Mouse (Mus musculus) testis, postnatal 10 days (tissue): ENCODE results near the gene Slc5a11.

Source experiments
- DNase-seq: peaks from one replicate; pipeline ENCODE4 v3.0.0; 2021; ENCODE audit warnings: low spot score

Slc5a11 gene

GRCm38 (mm10) chr7:123212316-123212715, 2.3 kb upstream of the Slc5a11 start:
- DNase-seq: no peak

- DNase-seq: no peak
These were observed 558 bp downstream of the Slc5a11 start for GRCm38 (mm10) chr7:123215138-123215537.

GRCm38 (mm10) chr7:123217448-123218354, 3.1 kb downstream of the Slc5a11 start:
- no peak for DNase-seq

- DNase-seq: no peak
These were observed 4.0 kb downstream of the Slc5a11 start for GRCm38 (mm10) chr7:123218620-123219019.

DNA sequence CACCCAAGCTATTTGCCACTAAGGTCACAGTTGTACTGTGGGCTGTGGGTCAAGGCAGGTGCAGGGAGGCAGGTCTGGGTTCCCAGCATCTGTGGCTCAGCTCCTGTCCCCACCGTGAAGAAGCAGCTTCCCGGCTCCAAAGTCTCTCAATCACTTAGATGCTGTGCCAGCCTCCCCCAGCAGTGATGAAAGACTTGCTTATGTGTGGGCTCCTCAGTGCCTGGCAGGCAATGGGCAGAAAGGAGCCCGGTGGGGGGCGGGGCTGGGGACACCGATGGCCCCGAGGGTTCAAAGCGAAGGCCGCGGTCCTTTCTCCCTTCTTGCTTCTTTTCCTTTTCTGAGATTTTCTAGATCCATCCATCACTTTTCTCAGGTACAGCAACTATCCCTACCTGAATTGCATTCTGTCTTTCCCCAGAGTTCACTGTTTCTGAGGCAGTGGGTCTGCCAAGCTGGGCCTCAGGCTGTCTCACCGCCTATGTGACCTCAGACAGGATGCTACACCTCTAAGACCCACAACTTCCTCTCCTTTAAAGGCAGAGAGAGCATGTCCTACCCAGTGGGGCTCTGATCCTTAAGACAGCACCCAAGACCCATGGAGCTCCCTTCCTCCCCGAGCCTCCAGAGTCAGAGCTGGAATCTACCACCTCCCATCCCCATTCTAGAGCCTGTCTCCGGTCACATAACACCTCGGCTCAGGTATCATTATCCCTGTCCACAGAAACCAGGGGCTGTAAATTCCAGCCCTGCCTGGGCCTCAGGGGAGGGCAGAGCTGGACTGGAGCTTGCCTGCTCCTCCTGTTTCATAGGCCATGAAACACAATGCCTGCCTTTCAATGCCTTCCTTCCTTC, 5.4 kb downstream of the Slc5a11 start:
- DNase-seq: no peak

DNA sequence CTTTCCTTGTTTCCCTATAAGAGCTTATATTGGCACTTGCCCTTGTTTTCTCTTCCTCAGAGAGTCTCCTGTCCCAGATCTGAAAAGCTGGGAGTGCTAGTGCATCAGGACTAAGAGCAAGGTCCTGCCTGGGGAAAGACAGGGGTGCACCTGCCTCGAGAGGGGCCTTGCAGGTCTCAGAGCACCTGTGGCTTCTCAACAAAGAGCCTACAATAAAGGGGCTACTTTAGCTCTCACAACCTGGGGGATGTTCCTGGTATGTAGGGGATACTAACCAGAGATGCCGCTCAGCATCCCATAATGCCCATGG, 6.0 kb downstream of the Slc5a11 start:
- DNase-seq: no peak

DNA sequence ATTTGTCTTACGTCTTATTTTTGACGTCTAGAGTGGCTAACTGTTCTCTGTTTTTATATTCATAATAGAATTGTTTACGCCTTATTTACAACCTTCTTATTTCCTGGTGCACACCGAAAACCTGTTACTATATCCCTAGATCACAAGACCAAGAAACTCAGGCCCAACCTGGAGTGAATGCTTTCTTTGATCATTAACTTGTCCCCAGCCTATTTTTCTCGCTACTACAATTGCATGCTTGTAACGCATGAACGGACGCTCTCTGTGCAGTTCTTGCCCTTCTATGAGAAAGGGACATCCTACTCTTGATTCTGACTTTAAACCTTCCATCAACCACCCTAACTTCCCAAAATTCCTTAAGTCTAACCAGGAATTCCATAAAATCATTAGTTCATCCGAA, 9.5 kb downstream of the Slc5a11 start:
- DNase-seq: no peak

GRCm38 (mm10) chr7:123225159-123225558, 10.6 kb downstream of the Slc5a11 start:
- no peak for DNase-seq

GRCm38 (mm10) chr7:123235449-123235848, 20.9 kb downstream of the Slc5a11 start:
- peak; percentile 79 for DNase-seq

DNA sequence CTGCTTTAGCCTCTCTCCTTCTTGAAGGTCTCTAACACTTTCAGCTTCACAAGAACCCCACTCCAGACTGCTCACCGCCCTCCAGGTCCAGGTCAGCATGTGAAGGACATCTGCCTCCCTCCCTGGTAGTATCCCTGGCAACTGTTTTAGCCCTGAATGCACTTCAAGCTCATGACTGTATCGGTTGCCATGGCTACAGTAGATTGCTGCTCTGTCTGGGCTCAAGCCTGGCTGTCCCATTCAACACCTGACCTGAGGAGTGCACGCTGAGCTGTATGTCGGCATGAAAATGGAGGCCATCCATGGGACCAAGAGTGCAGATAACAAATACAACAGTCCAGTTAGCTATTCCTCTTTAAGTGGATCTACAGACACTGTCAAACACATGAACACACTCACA, 24.0 kb downstream of the Slc5a11 start:
- no peak for DNase-seq

GRCm38 (mm10) chr7:123240064-123240463, 25.5 kb downstream of the Slc5a11 start:
- no peak for DNase-seq

DNA sequence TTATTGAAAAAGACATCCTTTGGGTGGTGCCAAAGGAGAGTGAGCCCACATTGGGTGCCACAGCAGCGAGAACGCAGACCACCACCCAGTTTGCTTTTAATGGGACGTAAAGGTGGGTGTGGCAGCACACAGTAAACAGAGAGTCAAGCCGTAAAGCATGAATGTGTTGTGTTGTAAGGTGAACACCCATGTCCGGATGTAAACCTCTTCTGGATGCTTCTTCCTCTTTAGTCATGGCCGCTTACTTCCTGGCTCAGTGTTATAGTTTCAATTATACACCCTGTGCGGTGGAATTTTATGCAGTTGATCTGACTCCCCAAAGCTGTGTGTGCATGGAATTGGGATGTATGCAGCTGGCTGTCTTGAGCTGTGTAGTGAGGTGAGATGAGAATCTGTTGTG, 27.7 kb downstream of the Slc5a11 start:
- no peak for DNase-seq

DNA sequence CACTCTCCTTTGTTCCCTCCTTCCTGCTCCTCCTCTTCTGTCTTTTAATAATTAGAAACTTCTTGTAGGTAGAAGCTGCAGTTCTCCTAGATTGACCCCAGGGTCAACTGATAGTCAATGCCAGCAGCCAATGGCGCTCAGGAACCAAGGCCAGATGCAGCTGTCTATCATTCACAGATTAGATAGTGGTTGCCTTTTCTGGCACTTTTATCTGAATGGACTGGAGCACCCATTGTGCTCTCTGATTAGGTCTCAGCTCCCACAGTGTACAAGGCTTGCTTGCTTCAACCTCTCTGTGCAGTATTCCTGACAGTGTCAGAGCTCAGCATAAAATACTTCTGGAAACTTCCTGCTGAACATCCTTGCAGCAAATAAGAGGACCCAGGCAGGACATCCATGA, 30.3 kb downstream of the Slc5a11 start:
- DNase-seq: no peak

GRCm38 (mm10) chr7:123246504-123247084, 32.0 kb downstream of the Slc5a11 start:
- DNase-seq: no peak

DNA sequence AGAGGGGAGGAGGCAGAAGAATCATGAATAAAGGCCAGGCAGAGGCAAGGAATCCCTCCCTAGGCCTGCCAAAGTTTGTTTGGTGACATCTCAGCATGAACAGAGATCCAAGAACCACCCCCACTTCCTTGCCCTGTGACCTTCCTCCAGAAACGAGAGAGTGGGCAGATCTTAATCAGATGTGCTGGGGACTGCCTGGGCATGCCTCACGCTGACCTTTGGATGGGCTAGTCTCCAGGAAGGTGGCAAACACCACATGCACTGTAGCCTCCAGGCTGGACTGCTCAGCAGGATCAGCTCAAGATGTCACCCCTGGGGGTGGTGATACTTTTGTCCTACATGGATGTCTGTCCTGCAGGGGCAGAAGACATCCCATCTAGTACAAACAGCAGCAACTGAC, 33.6 kb downstream of the Slc5a11 start:
- no peak for DNase-seq

DNA sequence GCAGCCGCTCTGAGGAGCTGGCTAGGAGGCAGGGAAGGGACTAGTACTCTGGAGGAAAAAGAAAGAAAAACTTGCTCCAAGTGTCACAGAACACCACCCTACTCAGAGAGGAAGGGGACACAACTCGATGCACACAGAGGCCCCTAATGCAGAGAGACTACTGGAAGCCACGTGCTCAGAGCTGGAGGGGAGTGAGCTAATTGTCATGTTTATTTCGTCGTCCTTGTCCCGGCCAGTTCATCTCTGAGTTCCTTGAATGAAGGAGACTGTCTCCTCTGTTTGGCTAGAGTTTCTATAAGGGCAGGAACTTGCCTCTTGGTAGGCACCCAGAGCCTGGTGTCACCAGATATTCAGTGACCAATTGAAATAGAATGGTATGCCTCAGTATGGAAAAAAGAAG, 36.8 kb downstream of the Slc5a11 start:
- no peak for DNase-seq

- DNase-seq: no peak
These were observed 38.8 kb downstream of the Slc5a11 start for GRCm38 (mm10) chr7:123253396-123253795.

GRCm38 (mm10) chr7:123254196-123254970, 39.8 kb downstream of the Slc5a11 start:
- DNase-seq: no peak

- no peak for DNase-seq
These were observed 43.5 kb downstream of the Slc5a11 start for GRCm38 (mm10) chr7:123258103-123258502.

GRCm38 (mm10) chr7:123273056-123273455, 58.5 kb downstream of the Slc5a11 start:
- no peak for DNase-seq

GRCm38 (mm10) chr7:123276568-123276967, 62.0 kb downstream of the Slc5a11 start:
- DNase-seq: no peak

DNA sequence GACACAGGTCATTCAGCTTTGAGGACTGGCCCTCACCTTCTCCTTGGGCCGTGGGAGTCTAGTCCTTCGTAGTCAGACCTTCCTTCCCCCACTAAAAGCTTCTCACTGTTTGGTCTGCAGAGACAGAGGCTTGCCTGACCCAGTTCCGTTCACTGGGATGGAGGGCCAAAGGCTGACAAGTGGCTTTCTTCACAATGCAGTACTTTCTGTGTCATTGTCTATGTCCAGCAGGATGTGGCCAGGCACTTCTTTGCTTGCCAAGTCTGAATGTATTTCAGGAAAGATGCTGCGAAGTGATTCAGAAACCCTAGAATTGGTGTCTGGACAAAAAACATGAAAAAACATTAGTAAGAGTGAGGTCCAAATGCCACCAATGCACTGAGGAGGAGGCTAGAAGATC, 65.2 kb downstream of the Slc5a11 start:
- DNase-seq: no peak
